25 mouse cellular contexts compared by ENCODE assay signal in genomic region chr9:57880278-57880677, GRCm38 (mm10). TPM values are rescaled to one million over a fixed set of nuclear protein-coding genes. Genes with fewer than 3 reads are reported as not detected.
"Had no signal": no experiment of that assay in that cellular context is flagged by ENCODE, and none has a peak within 500 bp of the region (broad histone marks: within the 10 kb centered on the region; RNA-seq: fewer than 3 reads in every experiment).

No protein-coding gene starts in this region.

- H3K36me3 ChIP-seq: liver, embryonic 13.5 days; liver, embryonic 15.5 days; lung, embryonic 15.5 days; midbrain, embryonic 12.5 days; neural tube, embryonic 13.5 days; neural tube, embryonic 15.5 days; stomach, embryonic 15.5 days had no signal

- H3K27ac ChIP-seq: liver, embryonic 13.5 days; liver, embryonic 15.5 days; lung, embryonic 15.5 days; macrophage; midbrain, embryonic 12.5 days; neural tube, embryonic 13.5 days; neural tube, embryonic 15.5 days; stomach, embryonic 15.5 days; stomach, postnatal 0 days had no signal

- DNase-seq: liver, embryonic 13.5 days; liver, postnatal 0 days; lung, adult 2 months; lung, postnatal 14 days; lung, postnatal 36 days; midbrain, embryonic 14.5 days; retina, postnatal 1 day; right cerebral cortex, adult 18-20 months; right cerebral cortex, postnatal 25 days; right cerebral cortex, postnatal 4 days; spleen, adult 18-20 months; thymus, adult 2 months; thymus, postnatal 4 days had no signal

- H3K27me3 ChIP-seq: liver, embryonic 13.5 days; liver, embryonic 15.5 days; lung, embryonic 15.5 days; midbrain, embryonic 12.5 days; neural tube, embryonic 13.5 days; neural tube, embryonic 15.5 days; stomach, embryonic 15.5 days had no signal

- H3K9me3 ChIP-seq: liver, embryonic 13.5 days; liver, embryonic 15.5 days; lung, embryonic 15.5 days; megakaryocyte, embryonic 14.5 days; midbrain, embryonic 12.5 days; neural tube, embryonic 13.5 days; neural tube, embryonic 15.5 days; stomach, embryonic 15.5 days had no signal

- H3K4me1 ChIP-seq: liver, embryonic 13.5 days; liver, embryonic 15.5 days; lung, embryonic 15.5 days; neural tube, embryonic 13.5 days; neural tube, embryonic 15.5 days; stomach, embryonic 15.5 days had no signal

- H3K9ac ChIP-seq: liver, embryonic 13.5 days; liver, embryonic 15.5 days; liver, postnatal 0 days; lung, embryonic 15.5 days; midbrain, embryonic 12.5 days; neural tube, embryonic 13.5 days; neural tube, embryonic 15.5 days; stomach, embryonic 15.5 days had no signal

- H3K4me3 ChIP-seq: liver, embryonic 13.5 days; liver, embryonic 15.5 days; lung, embryonic 15.5 days; megakaryocyte, embryonic 14.5 days; midbrain, embryonic 12.5 days; myocyte; neural tube, embryonic 13.5 days; neural tube, embryonic 15.5 days; stomach, embryonic 15.5 days had no signal

- ATAC-seq: liver, postnatal 0 days; lung, postnatal 0 days; midbrain, embryonic 16.5 days had no signal

- H3K4me2 ChIP-seq: liver, embryonic 13.5 days; liver, embryonic 15.5 days; lung, embryonic 15.5 days; midbrain, embryonic 12.5 days; neural tube, embryonic 13.5 days; neural tube, embryonic 15.5 days; stomach, embryonic 15.5 days had no signal

RNA-seq across cellular contexts. Expression of gene Sema7a, which starts 59.6 kb away (rescaled TPM):
- polyA plus RNA-seq: liver, embryonic 13.5 days; liver, embryonic 15.5 days; liver, postnatal 0 days had no signal
